Mouse (Mus musculus) cerebellum, adult 11-12 months (tissue): ENCODE measurements around the gene Pom121l2.

ENCODE experiments used
- DNase-seq: peaks from one replicate; pipeline ENCODE4 v3.0.0; 2022

Gene Pom121l2

GRCm38 (mm10) chr13:21980981-21981802, at the start of gene Pom121l2:
Gene Pom121l2 (plus strand): TSS chr13:21981194.
- peak; percentile 32 for DNase-seq

DNA sequence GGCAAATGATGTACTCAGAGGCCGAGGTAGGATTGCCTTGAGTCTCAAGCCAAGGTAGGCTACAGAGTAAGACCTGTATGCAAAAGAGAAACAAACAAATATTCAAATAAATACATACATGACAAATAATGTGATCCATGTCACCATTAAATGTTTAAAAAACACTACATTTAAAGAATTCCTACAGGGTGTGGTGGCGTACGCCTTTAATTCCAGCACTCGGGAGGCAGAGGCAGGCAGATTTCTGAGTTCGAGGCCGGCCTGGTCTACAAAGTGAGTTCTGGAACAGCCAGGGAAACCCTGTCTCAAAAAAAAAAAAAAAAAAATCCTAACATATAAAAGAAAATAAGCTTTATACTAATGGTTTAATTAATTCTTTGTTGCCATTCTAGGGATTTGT, 49.3 kb upstream of the Pom121l2 start:
- no peak for DNase-seq

GRCm38 (mm10) chr13:21933626-21934548, 47.1 kb upstream of the Pom121l2 start:
- DNase-seq = no peak

- DNase-seq = no peak
Observed at GRCm38 (mm10) chr13:21934982-21935791, 45.8 kb upstream of the Pom121l2 start.

- no peak for DNase-seq
Observed at GRCm38 (mm10) chr13:21935833-21936232, 45.2 kb upstream of the Pom121l2 start.

DNA sequence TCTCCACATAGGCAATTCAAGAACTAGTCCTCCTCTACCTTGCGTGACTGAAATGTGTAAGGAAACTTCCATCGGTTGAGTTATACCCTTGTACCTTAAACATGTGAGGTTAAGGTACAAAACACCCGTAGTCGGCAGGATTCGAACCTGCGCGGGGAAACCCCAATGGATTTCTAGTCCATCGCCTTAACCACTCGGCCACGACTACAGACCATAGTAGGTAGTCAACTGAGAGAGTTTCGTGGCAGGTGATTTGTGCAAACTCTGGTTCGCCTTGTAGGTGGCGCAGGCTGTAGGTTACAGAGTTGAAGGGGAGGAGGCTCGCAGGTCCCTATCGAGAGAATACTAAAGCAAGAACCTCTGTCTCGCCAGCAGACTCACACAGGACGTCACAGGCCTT, 44.0 kb upstream of the Pom121l2 start:
- no peak for DNase-seq

GRCm38 (mm10) chr13:21940213-21940612, 40.8 kb upstream of the Pom121l2 start:
- peak; percentile 69 for DNase-seq

DNA sequence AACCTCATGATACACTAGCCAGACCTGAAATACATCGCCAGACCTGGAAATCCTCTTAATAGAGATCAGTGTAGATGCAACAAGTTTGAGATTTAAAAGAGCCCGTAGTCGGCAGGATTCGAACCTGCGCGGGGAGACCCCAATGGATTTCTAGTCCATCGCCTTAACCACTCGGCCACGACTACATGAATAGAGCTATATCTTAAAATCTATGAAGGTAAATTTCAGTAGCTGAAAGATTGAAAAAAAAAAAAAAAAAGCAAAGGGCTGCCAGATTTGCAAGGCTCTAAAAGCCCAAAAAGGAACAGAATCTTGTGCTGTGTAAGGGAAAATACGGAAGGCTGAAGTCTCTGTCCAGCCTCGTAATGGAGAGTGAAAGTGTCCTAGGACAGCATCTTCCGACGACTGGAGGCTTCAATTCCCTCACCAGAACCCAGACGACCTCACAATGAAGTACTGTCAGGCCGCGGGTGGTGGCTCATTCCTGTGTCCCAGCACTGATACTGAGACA, 40.1 kb upstream of the Pom121l2 start:
- peak; percentile 76 for DNase-seq

GRCm38 (mm10) chr13:21943644-21944043, 37.4 kb upstream of the Pom121l2 start:
- DNase-seq = no peak

GRCm38 (mm10) chr13:21944592-21944925, 36.4 kb upstream of the Pom121l2 start:
- no peak for DNase-seq

- peak; percentile 91 for DNase-seq
Observed at GRCm38 (mm10) chr13:21944926-21945740, 35.9 kb upstream of the Pom121l2 start, which contains the start of gene Zfp184. Gene Zfp184 (plus strand): TSS chr13:21945094.

DNA sequence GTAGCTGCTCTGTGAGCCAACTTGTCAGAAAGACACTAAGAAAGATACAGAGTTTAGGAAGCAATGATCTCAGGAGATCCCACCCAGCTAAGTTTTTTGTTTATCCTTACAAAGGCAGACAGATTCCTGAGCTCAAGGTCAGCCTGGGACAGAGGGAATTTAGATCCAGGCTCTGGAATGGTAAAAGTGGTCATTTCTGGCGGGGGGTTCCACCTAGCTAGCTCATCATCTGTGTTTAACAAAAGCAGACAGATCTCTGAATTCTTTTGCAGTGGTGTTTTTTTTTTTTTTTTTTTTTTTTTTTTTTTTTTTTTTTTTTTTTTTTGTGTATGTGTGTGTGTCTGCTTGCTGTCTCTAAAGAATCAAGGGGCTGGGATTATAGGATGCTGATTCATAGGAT, 11.7 kb upstream of the Pom121l2 start:
- DNase-seq = no peak

DNA sequence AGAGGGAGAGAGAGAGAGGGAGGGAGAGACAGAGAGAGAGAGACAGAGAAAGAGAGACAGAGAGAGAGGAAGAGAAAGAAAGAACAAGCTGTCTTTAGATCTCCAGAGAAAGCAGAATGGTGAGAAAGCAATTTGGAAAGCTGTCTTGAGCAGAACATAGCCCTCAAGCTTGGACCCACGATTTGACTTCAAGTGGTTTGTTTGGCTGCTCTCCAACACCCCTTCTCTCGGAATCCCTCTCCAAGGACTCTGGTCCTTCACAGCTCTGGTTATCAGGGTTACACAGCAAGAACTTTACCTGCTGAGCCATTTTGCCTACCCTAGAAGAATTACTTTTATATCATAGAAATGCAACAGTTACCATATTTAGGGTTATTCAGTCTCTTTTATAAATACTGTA, 11.2 kb upstream of the Pom121l2 start:
- DNase-seq = no peak

DNA sequence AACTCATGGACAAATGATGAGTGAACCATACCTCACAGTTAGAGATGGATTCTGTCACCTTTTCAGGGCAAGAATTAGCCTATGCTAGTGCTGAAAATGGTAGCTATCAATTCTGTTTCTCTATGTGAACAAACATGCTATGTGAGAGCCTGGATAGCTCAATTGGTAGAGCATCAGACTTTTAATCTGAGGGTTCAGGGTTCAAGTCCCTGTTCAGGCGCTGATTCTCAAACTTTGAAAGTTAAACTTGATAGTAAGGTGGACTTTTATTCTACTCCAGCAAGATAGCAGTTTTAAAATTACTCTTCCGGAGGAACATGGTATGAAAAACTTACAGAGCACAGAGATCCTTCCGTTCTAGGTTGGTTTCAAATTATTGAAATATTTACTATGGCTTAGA, 9.4 kb upstream of the Pom121l2 start:
- no peak for DNase-seq

- DNase-seq = peak; percentile 85
Observed at GRCm38 (mm10) chr13:21974221-21974725, 6.7 kb upstream of the Pom121l2 start.

DNA sequence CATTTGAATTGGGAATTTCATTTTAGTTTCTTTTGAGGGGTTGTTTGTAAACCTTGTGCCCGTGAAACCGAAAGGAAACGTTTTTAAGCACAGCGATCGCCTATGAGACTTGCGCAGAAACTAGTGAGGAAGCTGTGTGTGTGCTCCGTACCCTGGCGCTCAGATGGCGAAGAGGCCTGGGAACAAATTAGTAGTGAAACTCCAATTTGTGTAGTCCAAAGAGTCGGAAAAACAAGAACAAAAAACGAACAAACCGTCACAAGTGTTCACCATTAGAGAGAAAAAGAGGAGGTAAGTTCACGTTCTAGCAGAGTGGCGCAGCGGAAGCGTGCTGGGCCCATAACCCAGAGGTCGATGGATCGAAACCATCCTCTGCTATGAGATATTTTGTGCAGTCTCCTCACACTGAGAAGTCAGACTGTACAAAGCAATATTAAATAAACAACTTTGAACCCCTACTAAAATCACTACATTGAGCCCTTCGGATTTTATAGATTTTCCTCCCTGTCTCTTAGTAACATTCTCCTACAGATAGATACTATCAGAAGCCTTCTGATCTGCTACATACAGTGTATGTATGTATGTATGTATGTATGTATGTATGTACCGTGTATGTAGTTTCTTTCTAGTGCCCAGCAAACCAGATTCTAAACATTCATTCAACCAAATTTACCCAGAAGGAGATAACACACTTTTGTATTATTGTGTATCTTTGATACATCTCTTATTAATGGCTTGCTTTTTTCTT, 6.1 kb upstream of the Pom121l2 start:
- peak; percentile 64 for DNase-seq

- no peak for DNase-seq
Observed at GRCm38 (mm10) chr13:21981803-21982193, 804 bp downstream of the Pom121l2 start.

GRCm38 (mm10) chr13:21984486-21984885, 3.5 kb downstream of the Pom121l2 start:
- no peak for DNase-seq

- no peak for DNase-seq
Observed at GRCm38 (mm10) chr13:21992550-21992949, 11.6 kb downstream of the Pom121l2 start.

- DNase-seq = no peak
Observed at GRCm38 (mm10) chr13:21993957-21994738, 13.2 kb downstream of the Pom121l2 start.
